Mouse (Mus musculus): ENCODE results near the gene Gm20388. TPM values are rescaled to one million over a fixed set of nuclear protein-coding genes. Genes with fewer than 3 reads are reported as not detected.
A peak's percentile ranks its signal among the peaks of the same experiment; 100 is the strongest.

Gm20388 gene
- polyA plus RNA-seq, 1 experiment from 2014 or later = 1.4 TPM

DNA sequence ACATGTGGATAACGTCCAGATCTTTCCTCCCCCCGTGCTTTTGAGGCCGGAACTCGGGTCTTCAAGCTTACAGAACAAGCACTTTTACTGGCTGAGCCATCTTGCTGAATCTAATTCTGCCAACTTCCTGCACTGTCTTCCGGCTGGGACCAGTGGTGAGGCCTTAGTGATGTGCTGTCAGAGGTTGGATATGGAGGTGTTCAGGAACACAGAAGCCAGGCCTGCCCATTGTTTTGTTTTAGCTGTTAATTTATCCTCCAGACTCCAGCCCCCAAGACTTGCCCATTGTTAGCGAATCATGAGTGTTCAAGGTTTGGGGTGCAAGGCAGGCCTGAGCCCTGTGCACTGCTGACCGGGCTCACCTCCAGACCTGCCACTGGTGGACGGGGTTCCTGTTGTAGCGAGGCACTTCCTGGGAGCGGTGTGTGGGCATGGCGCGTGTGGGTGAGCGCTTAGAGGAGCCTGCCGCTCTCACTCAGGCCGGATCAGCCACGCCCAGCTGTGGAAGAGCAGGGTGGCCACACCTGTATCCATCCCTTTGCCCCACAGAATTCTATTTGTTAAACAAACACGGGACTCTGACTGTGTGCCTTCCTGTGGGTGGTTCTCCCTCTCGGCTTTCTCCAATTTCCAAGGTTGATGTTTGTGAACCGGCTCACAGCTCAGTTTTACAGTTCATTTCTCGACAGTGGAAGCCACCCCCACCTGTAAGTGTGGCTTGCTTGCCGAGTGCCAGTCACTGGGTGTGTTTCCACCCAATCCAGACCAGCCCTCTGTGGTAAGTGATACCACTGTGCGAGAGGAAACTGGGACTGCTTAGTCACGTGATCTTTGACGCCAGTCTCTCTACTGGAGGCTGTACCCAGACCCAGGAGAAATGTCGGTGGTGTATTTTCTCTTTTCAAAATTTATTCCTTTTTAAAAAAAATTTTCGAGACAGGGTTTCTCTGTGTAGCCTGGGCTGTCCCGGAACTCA, 3430.7 kb downstream of the Gm20388 start:
- no peak overlapping the region for H3K9ac ChIP-seq (ENCODE audit: low read depth, low read length)
- WGBS (ENCODE audit: insufficient replicate concordance) = 53% methylated on average over 27 of the region's 27 CpGs
- no peak overlapping the region for H3K4me3 ChIP-seq (ENCODE audit: low read depth, low read length)
- H3K27me3 ChIP-seq (ENCODE audit: control insufficient read depth, insufficient read depth, low read depth, low read length) = no peaks in the 10 kb centered on the region
- H3K27ac ChIP-seq (ENCODE audit: low read length) = no peak overlapping the region
- no peak overlapping the region for H3K4me2 ChIP-seq (ENCODE audit: low read depth, low read length)
- peaks cover 6% of the 10 kb centered on the region for H3K4me1 ChIP-seq (ENCODE audit: control insufficient read depth, low read depth, low read length)
- no peaks in the 10 kb centered on the region for H3K9me3 ChIP-seq (replicated peaks; ENCODE audit: control insufficient read depth, low read length)
- peak; percentile 73 for ATAC-seq (ENCODE audit: low read depth)
- no peaks in the 10 kb centered on the region for H3K36me3 ChIP-seq (ENCODE audit: control insufficient read depth, insufficient read depth)

- 53% methylated on average over 8 of the region's 8 CpGs for WGBS (ENCODE audit: insufficient replicate concordance)
- Histone ChIP-seq H3K27me3 (ENCODE audit: control insufficient read depth, insufficient read depth, low read depth, low read length) (no peaks in the 10 kb centered on the region), H3K4me2 (ENCODE audit: low read depth, low read length) (no peak overlapping the region), H3K4me1 (ENCODE audit: control insufficient read depth, low read depth, low read length) (peaks cover 6% of the 10 kb centered on the region), H3K27ac (ENCODE audit: low read length) (no peak overlapping the region), H3K36me3 (ENCODE audit: control insufficient read depth, insufficient read depth) (no peaks in the 10 kb centered on the region), H3K4me3 (ENCODE audit: low read depth, low read length) (no peak overlapping the region), H3K9ac (ENCODE audit: low read depth, low read length) (no peak overlapping the region), H3K9me3 (replicated peaks; ENCODE audit: control insufficient read depth, low read length) (no peaks in the 10 kb centered on the region)
- ATAC-seq (ENCODE audit: low read depth) = no peak
These were observed 3431.6 kb downstream of the Gm20388 start for GRCm38 (mm10) chr8:123342253-123342652.

GRCm38 (mm10) chr8:123342911-123343310, 3432.3 kb downstream of the Gm20388 start:
- ATAC-seq (ENCODE audit: low read depth) = no peak
- H3K9ac ChIP-seq (ENCODE audit: low read depth, low read length) = no peak overlapping the region
- H3K36me3 ChIP-seq (ENCODE audit: control insufficient read depth, insufficient read depth) = no peaks in the 10 kb centered on the region
- no peaks in the 10 kb centered on the region for H3K27me3 ChIP-seq (ENCODE audit: control insufficient read depth, insufficient read depth, low read depth, low read length)
- H3K4me1 ChIP-seq (ENCODE audit: control insufficient read depth, low read depth, low read length) = peaks cover 10% of the 10 kb centered on the region
- H3K4me3 ChIP-seq (ENCODE audit: low read depth, low read length) = no peak overlapping the region
- H3K9me3 ChIP-seq (replicated peaks; ENCODE audit: control insufficient read depth, low read length) = no peaks in the 10 kb centered on the region
- 51% methylated on average over 7 of the region's 7 CpGs for WGBS (ENCODE audit: insufficient replicate concordance)
- no peak overlapping the region for H3K27ac ChIP-seq (ENCODE audit: low read length)
- H3K4me2 ChIP-seq (ENCODE audit: low read depth, low read length) = no peak overlapping the region

- Histone ChIP-seq H3K9ac (ENCODE audit: low read depth, low read length) (no peak overlapping the region), H3K27ac (ENCODE audit: low read length) (no peak overlapping the region), H3K36me3 (ENCODE audit: control insufficient read depth, insufficient read depth) (no peaks in the 10 kb centered on the region), H3K4me3 (ENCODE audit: low read depth, low read length) (no peak overlapping the region), H3K9me3 (replicated peaks; ENCODE audit: control insufficient read depth, low read length) (no peaks in the 10 kb centered on the region), H3K4me2 (ENCODE audit: low read depth, low read length) (no peak overlapping the region), H3K27me3 (ENCODE audit: control insufficient read depth, insufficient read depth, low read depth, low read length) (no peaks in the 10 kb centered on the region), H3K4me1 (ENCODE audit: control insufficient read depth, low read depth, low read length) (peaks cover 13% of the 10 kb centered on the region)
- WGBS (ENCODE audit: insufficient replicate concordance) = 71% methylated on average over 12 of the region's 12 CpGs
- ATAC-seq (ENCODE audit: low read depth) = no peak
These were observed 3432.8 kb downstream of the Gm20388 start for GRCm38 (mm10) chr8:123343422-123343821.

GRCm38 (mm10) chr8:123345135-123345534, 3434.5 kb downstream of the Gm20388 start:
- ATAC-seq (ENCODE audit: low read depth) = no peak
- H3K4me1 ChIP-seq (ENCODE audit: control insufficient read depth, low read depth, low read length) = peaks cover 13% of the 10 kb centered on the region

DNA sequence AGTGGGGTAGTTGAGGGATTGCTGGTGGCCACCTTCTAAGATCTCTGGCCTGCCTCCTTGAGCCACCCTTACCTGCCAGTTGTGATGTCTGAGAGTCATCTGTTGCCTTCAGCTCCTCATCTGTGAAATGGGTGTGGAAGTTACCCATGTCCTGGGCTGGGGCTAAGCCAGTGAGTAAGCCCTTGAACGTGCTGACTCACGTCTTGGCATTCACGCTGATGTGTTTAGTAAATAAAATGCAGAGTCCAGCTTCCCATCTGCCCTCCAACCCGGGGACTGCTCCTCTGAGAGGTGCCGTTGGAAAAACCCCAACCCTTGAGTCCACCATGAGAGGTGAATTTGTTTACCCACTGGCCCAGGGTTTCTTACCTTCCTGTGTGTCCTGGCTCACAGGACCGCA, 3435.2 kb downstream of the Gm20388 start:
- Histone ChIP-seq H3K4me3 (ENCODE audit: low read depth, low read length) (no peak overlapping the region), H3K27ac (ENCODE audit: low read length) (no peak overlapping the region), H3K27me3 (ENCODE audit: control insufficient read depth, insufficient read depth, low read depth, low read length) (no peaks in the 10 kb centered on the region), H3K4me2 (ENCODE audit: low read depth, low read length) (no peak overlapping the region), H3K36me3 (ENCODE audit: control insufficient read depth, insufficient read depth) (no peaks in the 10 kb centered on the region), H3K9me3 (replicated peaks; ENCODE audit: control insufficient read depth, low read length) (no peaks in the 10 kb centered on the region), H3K9ac (ENCODE audit: low read depth, low read length) (no peak overlapping the region), H3K4me1 (ENCODE audit: control insufficient read depth, low read depth, low read length) (peaks cover 12% of the 10 kb centered on the region)
- 61% methylated on average over 6 of the region's 6 CpGs for WGBS (ENCODE audit: insufficient replicate concordance)
- ATAC-seq (ENCODE audit: low read depth) = no peak

More at GRCm38 (mm10) chr8:123345135-123345534, 3434.5 kb downstream of the Gm20388 start:
- 64% methylated on average over 8 of the region's 8 CpGs for whole genome bisulfite sequencing (ENCODE audit: insufficient replicate concordance)
- Histone ChIP-seq H3K27ac (ENCODE audit: low read length) (no peak overlapping the region), H3K4me2 (ENCODE audit: low read depth, low read length) (no peak overlapping the region), H3K36me3 (ENCODE audit: control insufficient read depth, insufficient read depth) (no peaks in the 10 kb centered on the region), H3K9me3 (replicated peaks; ENCODE audit: control insufficient read depth, low read length) (no peaks in the 10 kb centered on the region), H3K27me3 (ENCODE audit: control insufficient read depth, insufficient read depth, low read depth, low read length) (no peaks in the 10 kb centered on the region), H3K9ac (ENCODE audit: low read depth, low read length) (no peak overlapping the region), H3K4me3 (ENCODE audit: low read depth, low read length) (no peak overlapping the region)

DNA sequence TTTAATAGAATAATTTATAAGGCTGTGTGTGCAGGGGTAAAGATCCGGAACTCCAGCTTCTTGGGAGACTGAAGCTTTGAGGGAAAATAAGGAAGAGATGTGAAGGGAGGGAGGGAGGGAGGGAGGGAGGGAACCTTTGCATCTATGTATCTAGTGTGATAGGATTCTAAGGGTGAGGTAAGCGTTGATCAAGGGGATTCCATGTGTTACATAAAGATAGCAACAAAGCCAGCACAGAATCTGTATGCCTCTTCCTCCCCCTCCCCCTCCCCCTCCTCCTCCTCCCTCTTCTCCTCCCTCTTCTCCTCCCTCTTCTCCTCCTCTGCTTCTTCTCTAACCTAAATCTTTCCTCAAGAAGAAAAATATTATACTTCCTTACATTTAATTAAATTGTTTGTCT, 3436.7 kb downstream of the Gm20388 start:
- H3K9ac ChIP-seq (ENCODE audit: low read depth, low read length) = no peak overlapping the region
- no peak overlapping the region for H3K4me3 ChIP-seq (ENCODE audit: low read depth, low read length)
- H3K27ac ChIP-seq (ENCODE audit: low read length) = no peak overlapping the region
- no peak for ATAC-seq (ENCODE audit: low read depth)
- no peaks in the 10 kb centered on the region for H3K36me3 ChIP-seq (ENCODE audit: control insufficient read depth, insufficient read depth)
- 40% methylated on average over 2 of the region's 2 CpGs for WGBS (ENCODE audit: insufficient replicate concordance)
- H3K4me1 ChIP-seq (ENCODE audit: control insufficient read depth, low read depth, low read length) = peaks cover 6% of the 10 kb centered on the region
- no peaks in the 10 kb centered on the region for H3K9me3 ChIP-seq (replicated peaks; ENCODE audit: control insufficient read depth, low read length)
- H3K27me3 ChIP-seq (ENCODE audit: control insufficient read depth, insufficient read depth, low read depth, low read length) = no peaks in the 10 kb centered on the region
- H3K4me2 ChIP-seq (ENCODE audit: low read depth, low read length) = no peak overlapping the region

- Histone ChIP-seq H3K4me1 (ENCODE audit: control insufficient read depth, low read depth, low read length) (peaks cover 6% of the 10 kb centered on the region), H3K4me3 (ENCODE audit: low read depth, low read length) (no peak overlapping the region), H3K9me3 (replicated peaks; ENCODE audit: control insufficient read depth, low read length) (no peaks in the 10 kb centered on the region), H3K27ac (ENCODE audit: low read length) (no peak overlapping the region), H3K27me3 (ENCODE audit: control insufficient read depth, insufficient read depth, low read depth, low read length) (no peaks in the 10 kb centered on the region), H3K4me2 (ENCODE audit: low read depth, low read length) (no peak overlapping the region), H3K9ac (ENCODE audit: low read depth, low read length) (no peak overlapping the region), H3K36me3 (ENCODE audit: control insufficient read depth, insufficient read depth) (no peaks in the 10 kb centered on the region)
- 59% methylated on average over 9 of the region's 9 CpGs for whole genome bisulfite sequencing (ENCODE audit: insufficient replicate concordance)
- ATAC-seq (ENCODE audit: low read depth) = 0 out of 2 replicates have a peak, but pooled peaks have one; percentile 21
These were observed 3437.7 kb downstream of the Gm20388 start for GRCm38 (mm10) chr8:123348237-123348843.

DNA sequence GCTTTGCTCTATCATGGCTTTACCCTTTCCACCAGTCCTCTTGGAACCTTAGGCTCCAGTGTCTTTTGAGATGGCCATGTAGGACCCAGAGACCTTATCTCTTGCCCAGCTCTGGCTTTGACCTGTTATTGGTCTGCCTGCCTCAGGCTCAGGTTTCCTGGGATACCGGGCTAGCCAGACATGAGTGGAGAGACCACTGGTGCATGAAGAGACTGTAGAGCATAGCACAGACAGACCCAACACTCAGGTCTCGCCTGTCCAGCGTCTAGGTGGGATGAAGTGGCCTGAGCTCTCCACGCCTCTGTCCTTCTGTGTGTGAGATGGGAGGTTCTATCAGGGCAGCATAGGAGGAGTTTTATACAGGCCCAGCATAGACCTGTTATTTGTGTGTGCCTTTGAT, 3438.4 kb downstream of the Gm20388 start:
- 71% methylated on average over 4 of the region's 4 CpGs for WGBS (ENCODE audit: insufficient replicate concordance)
- Histone ChIP-seq H3K36me3 (ENCODE audit: control insufficient read depth, insufficient read depth) (no peaks in the 10 kb centered on the region), H3K27me3 (ENCODE audit: control insufficient read depth, insufficient read depth, low read depth, low read length) (peaks cover under 1% of the 10 kb centered on the region; the same call in 1 of the 2 replicates), H3K4me2 (ENCODE audit: low read depth, low read length) (no peak overlapping the region), H3K4me1 (ENCODE audit: control insufficient read depth, low read depth, low read length) (peaks cover 6% of the 10 kb centered on the region), H3K27ac (ENCODE audit: low read length) (no peak overlapping the region), H3K9ac (ENCODE audit: low read depth, low read length) (no peak overlapping the region), H3K9me3 (replicated peaks; ENCODE audit: control insufficient read depth, low read length) (no peaks in the 10 kb centered on the region), H3K4me3 (ENCODE audit: low read depth, low read length) (no peak overlapping the region)
- ATAC-seq (ENCODE audit: low read depth) = no peak

All from liver, embryonic 16.5 days (tissue).